Mouse (Mus musculus) MEL (cell line): ENCODE results near the gene St6galnac3. TPM values are rescaled to one million over a fixed set of nuclear protein-coding genes. Genes with fewer than 3 reads are reported as not detected.
A peak's percentile ranks its signal among the peaks of the same experiment; 100 is the strongest.

Experiments used
- DNase-seq: peaks from one replicate; pipeline ENCODE4 v3.0.0; 2011; ENCODE audit warnings: low read depth, low spot score
- H3K27ac ChIP-seq: 2 replicates; pipeline ENCODE4 v1.5.1; 2012; ENCODE audit warnings: low read depth, mild to moderate bottlenecking, control low read depth, low read length, moderate library complexity; ENCODE audit not compliant: control insufficient read depth
- H3K27me3 ChIP-seq, 2 experiments: fragments of 150-350 bp in 1 of 2; sonication (generic) in 1 of 2; 2 replicates each; pipeline ENCODE4 v1.6.1; 2012; ENCODE audit warnings: low read length in 2 of 2, mild to moderate bottlenecking in 2 of 2, improper control_type of control experiment in 1 of 2, moderate library complexity in 1 of 2; ENCODE audit not compliant: insufficient read depth in 2 of 2, control insufficient read depth in 1 of 2
- H3K36me3 ChIP-seq, 2 experiments: 2 replicates each; pipeline ENCODE4 v1.6.1; 2012 to 2014; ENCODE audit warnings: low read length in 2 of 2, improper control_type of control experiment in 1 of 2, inconsistent platforms in 1 of 2, mild to moderate bottlenecking in 1 of 2; ENCODE audit not compliant: insufficient read depth in 2 of 2, control insufficient read depth in 1 of 2
- H3K4me1 ChIP-seq, 2 experiments: fragments of 150-350 bp in 1 of 2; sonication (generic) in 1 of 2; 2 replicates each; pipeline ENCODE4 v1.6.1; 2012; ENCODE audit warnings: low read length in 2 of 2, improper control_type of control experiment in 1 of 2, mild to moderate bottlenecking in 1 of 2; ENCODE audit not compliant: insufficient read depth in 2 of 2, control insufficient read depth in 1 of 2
- H3K4me3 ChIP-seq, 2 experiments: fragments of 150-350 bp in 1 of 2; sonication (generic) in 1 of 2; 2 replicates each; pipeline ENCODE4 v1.5.1; 2012; ENCODE audit warnings: low read depth in 2 of 2, low read length in 2 of 2, mild to moderate bottlenecking in 2 of 2, moderate library complexity in 2 of 2, control low read depth in 1 of 2, improper control_type of control experiment in 1 of 2; ENCODE audit not compliant: control insufficient read depth in 1 of 2, insufficient read depth in 1 of 2
- H3K79me2 ChIP-seq: 2 replicates; pipeline ENCODE4 v1.6.1; 2012; ENCODE audit warnings: mild to moderate bottlenecking, low read length, moderate library complexity; ENCODE audit not compliant: control insufficient read depth, poor library complexity, insufficient read depth
- H3K9ac ChIP-seq: 2 replicates; pipeline ENCODE4 v1.6.1; 2012; ENCODE audit warnings: low read depth, mild to moderate bottlenecking, control low read depth, low read length, moderate library complexity; ENCODE audit not compliant: control insufficient read depth, poor library complexity, severe bottlenecking
- H3K9me3 ChIP-seq: fragments of 150-350 bp; sonication (generic); replicated peaks from 2 replicates; pipeline ENCODE4 v1.6.1; 2012; ENCODE audit warnings: mild to moderate bottlenecking, low read length, improper control_type of control experiment, moderate library complexity; ENCODE audit not compliant: insufficient read depth
- CHD1 ChIP-seq: IDR thresholded peaks from 2 replicates; pipeline ENCODE4 v1.6.1; 2012; ENCODE audit warnings: low read depth, mild to moderate bottlenecking, inconsistent platforms, low read length, improper control_type of control experiment
- CTCF ChIP-seq, 3 experiments: IDR thresholded peaks in 2 of 3; conservative IDR thresholded peaks in 1 of 3; 2 replicates each; pipeline ENCODE4 v1.5.1; 2011 to 2012; ENCODE audit warnings: low read length in 3 of 3, low read depth in 2 of 3, mild to moderate bottlenecking in 2 of 3, improper control_type of control experiment in 1 of 3, inconsistent platforms in 1 of 3, mixed read lengths in 1 of 3, moderate library complexity in 1 of 3; ENCODE audit not compliant: control insufficient read depth in 1 of 3, insufficient read depth in 1 of 3, poor library complexity in 1 of 3, severe bottlenecking in 1 of 3
- E2F4 ChIP-seq: IDR thresholded peaks from 2 replicates; pipeline ENCODE4 v1.6.1; 2011; ENCODE audit warnings: low read depth, low read length, improper control_type of control experiment, borderline replicate concordance
- ELF1 ChIP-seq: IDR thresholded peaks from 2 replicates; pipeline ENCODE4 v1.6.1; 2014; ENCODE audit warnings: low read depth, mild to moderate bottlenecking, inconsistent platforms, low read length, improper control_type of control experiment, moderate library complexity
- ETS1 ChIP-seq: IDR thresholded peaks from 2 replicates; pipeline ENCODE4 v1.6.1; 2012; ENCODE audit warnings: low read depth, mild to moderate bottlenecking, inconsistent platforms, low read length, improper control_type of control experiment, moderate library complexity
- MAX ChIP-seq: IDR thresholded peaks from 2 replicates; pipeline ENCODE4 v1.6.1; 2011; ENCODE audit warnings: low read length, improper control_type of control experiment
- MXI1 ChIP-seq: IDR thresholded peaks from 2 replicates; pipeline ENCODE4 v1.6.1; 2011; ENCODE audit warnings: mild to moderate bottlenecking, low read depth, low read length, improper control_type of control experiment
- MYB ChIP-seq: IDR thresholded peaks from 2 replicates; pipeline ENCODE4 v1.6.1; 2011; ENCODE audit warnings: mild to moderate bottlenecking, low read depth, low read length, improper control_type of control experiment
- MYC ChIP-seq: IDR thresholded peaks from 2 replicates; pipeline ENCODE4 v1.6.1; 2011; ENCODE audit warnings: low read depth, mild to moderate bottlenecking, low read length, improper control_type of control experiment, moderate library complexity
- NRF1 ChIP-seq: IDR thresholded peaks from 2 replicates; pipeline ENCODE4 v1.6.1; 2014; ENCODE audit warnings: low read depth, mild to moderate bottlenecking, inconsistent platforms, low read length, improper control_type of control experiment, moderate library complexity; ENCODE audit not compliant: poor library complexity, insufficient read depth, severe bottlenecking
- POLR2AphosphoS5 ChIP-seq: IDR thresholded peaks from 2 replicates; pipeline ENCODE4 v1.6.1; 2012; ENCODE audit warnings: low read depth, borderline replicate concordance, mild to moderate bottlenecking, inconsistent platforms, low read length, moderate library complexity, mixed read lengths
- RAD21 ChIP-seq: IDR thresholded peaks from 2 replicates; pipeline ENCODE4 v1.6.1; 2011; ENCODE audit warnings: mild to moderate bottlenecking, low read depth, low read length, improper control_type of control experiment
- SIN3A ChIP-seq: IDR thresholded peaks from 2 replicates; pipeline ENCODE4 v1.6.1; 2012; ENCODE audit warnings: low read length, improper control_type of control experiment, inconsistent platforms
- SMC3 ChIP-seq: IDR thresholded peaks from 2 replicates; pipeline ENCODE4 v1.6.1; 2011; ENCODE audit warnings: low read depth, low read length, improper control_type of control experiment
- TBP ChIP-seq: IDR thresholded peaks from 2 replicates; pipeline ENCODE4 v1.8.0; 2011; ENCODE audit warnings: low read depth, low read length, improper control_type of control experiment
- USF1 ChIP-seq: IDR thresholded peaks from 2 replicates; pipeline ENCODE4 v1.6.1; 2014; ENCODE audit warnings: low read depth, mild to moderate bottlenecking, inconsistent platforms, low read length, improper control_type of control experiment, moderate library complexity
- ZNF384 ChIP-seq: IDR thresholded peaks from 2 replicates; pipeline ENCODE4 v1.6.1; 2012; ENCODE audit warnings: low read depth, mild to moderate bottlenecking, inconsistent platforms, low read length, improper control_type of control experiment
- polyA plus RNA-seq, 2 experiments: library from polyadenylated mRNA; stranded (reverse) in 1 of 2; unstranded in 1 of 2; fragments of >175 nt in 1 of 2; fragments of >200 nt in 1 of 2; gene quantifications; 2 replicates each; pipeline versions ENCODE4 v1.2.1 to v1.2.4; 2012; ENCODE audit warnings: low replicate concordance in 2 of 2, low read depth in 1 of 2; ENCODE audit not compliant: insufficient read length in 2 of 2, insufficient read depth in 1 of 2, missing spikeins in 1 of 2
- total RNA-seq: library from RNA; depleted of rRNA; stranded (reverse); fragments of 300-350 nt; gene quantifications from 2 replicates; pipeline ENCODE4 v1.2.3, GENCODE M21; 2012

Gene St6galnac3
- total and polyA plus RNA-seq, 3 experiments, result 7.8 to 11.4 TPM; not detected in 1

- no peak overlapping the region for H3K4me3 ChIP-seq
- H3K4me1 ChIP-seq, result 0 out of 4 replicates have a peak, but pooled peaks cover 0 to 5% of the 10 kb centered on the region in 2 experiments
- H3K9me3 ChIP-seq, result no peaks in the 10 kb centered on the region
- no peak overlapping the region for H3K27ac ChIP-seq
- peak; percentile 72 for DNase-seq
- no peak for TF ChIP-seq MXI1
- TF ChIP-seq SIN3A, result peak; percentile 52; the same call in 1 of the 2 replicates
- H3K9ac ChIP-seq, result no peak overlapping the region
- no peaks in the 10 kb centered on the region for H3K79me2 ChIP-seq
- no peaks in the 10 kb centered on the region for H3K27me3 ChIP-seq
- peaks cover 0 to 3% of the 10 kb centered on the region in 2 experiments; a peak in 2 of 4 replicates for H3K36me3 ChIP-seq
Measured at GRCm38 (mm10) chr3:153267397-153267796, 457.6 kb downstream of the St6galnac3 start.

- H3K9ac ChIP-seq, result no peak overlapping the region
- no peaks in the 10 kb centered on the region for H3K9me3 ChIP-seq
- H3K79me2 ChIP-seq, result no peaks in the 10 kb centered on the region
- no peak for DNase-seq
- TF ChIP-seq MAX (no peak), E2F4 (no peak), ETS1 (no peak), USF1 (no peak), SMC3 (no peak), CTCF (IDR thresholded peaks at IDR 0.05 in 2 of 3, conservative IDR thresholded peaks at IDR 0.05 in 1 of 3; ENCODE audit: control insufficient read depth in 1 of 3, insufficient read depth in 1 of 3, low read depth in 2 of 3, low read length in 3 of 3, poor library complexity in 1 of 3, severe bottlenecking in 1 of 3) (no peak), MYC (no peak), NRF1 (no peak), MXI1 (no peak)
- no peaks in the 10 kb centered on the region for H3K4me1 ChIP-seq
- no peak overlapping the region for H3K27ac ChIP-seq
- H3K27me3 ChIP-seq, result no peaks in the 10 kb centered on the region
- H3K4me3 ChIP-seq, result no peak overlapping the region
- H3K36me3 ChIP-seq, result no peaks in the 10 kb centered on the region
Measured at GRCm38 (mm10) chr3:153261985-153262384, 463.0 kb downstream of the St6galnac3 start.

- Histone ChIP-seq H3K27ac (no peak overlapping the region), H3K9me3 (no peaks in the 10 kb centered on the region), H3K4me3 (no peak overlapping the region), H3K4me1 (no peaks in the 10 kb centered on the region), H3K36me3 (no peaks in the 10 kb centered on the region), H3K79me2 (no peaks in the 10 kb centered on the region), H3K27me3 (no peaks in the 10 kb centered on the region), H3K9ac (no peak overlapping the region)
- TF ChIP-seq TBP (no peak), RAD21 (no peak), MYB (no peak), SIN3A (no peak), ZNF384 (no peak), ELF1 (no peak), POLR2AphosphoS5 (no peak), CHD1 (no peak)
- DNase-seq, result no peak
Measured at GRCm38 (mm10) chr3:153260225-153260933, 464.6 kb downstream of the St6galnac3 start.
